Mouse (Mus musculus) stomach, embryonic 16.5 days (tissue): ENCODE measurements around the gene Pik3r2. TPM values are rescaled to one million over a fixed set of nuclear protein-coding genes. Genes with fewer than 3 reads are reported as not detected.

ENCODE experiments used
- ATAC-seq: fragments of 200-750 bp; cut with Nextera tagmentation; 2 replicates; pipeline ENCODE4 v1.8.0; 2017; ENCODE audit warnings: moderate number of reproducible peaks, moderate TSS enrichment; ENCODE audit not compliant: insufficient read depth, low FRiP score
- H3K27ac ChIP-seq: fragments of 300-500 bp; sonication (generic); 2 replicates; pipeline ENCODE4 v1.5.1; 2014; ENCODE audit warnings: low read length
- H3K27me3 ChIP-seq: fragments of 300-500 bp; sonication (generic); 2 replicates; pipeline ENCODE4 v1.6.1; 2014; ENCODE audit warnings: low read length, control low read depth, mixed read lengths; ENCODE audit not compliant: control insufficient read depth, insufficient read depth
- H3K36me3 ChIP-seq: fragments of 300-500 bp; sonication (generic); 2 replicates; pipeline ENCODE4 v1.6.1; 2014; ENCODE audit warnings: low read length; ENCODE audit not compliant: control insufficient read depth, insufficient read depth
- H3K4me1 ChIP-seq: fragments of 300-500 bp; sonication (generic); 2 replicates; pipeline ENCODE4 v1.6.1; 2014; ENCODE audit warnings: low read length, control low read depth, mixed read lengths; ENCODE audit not compliant: control insufficient read depth, insufficient read depth
- H3K4me2 ChIP-seq: fragments of 300-500 bp; sonication (generic); 2 replicates; pipeline ENCODE4 v1.6.1; 2014; ENCODE audit warnings: low read depth, low read length, mixed read lengths
- H3K4me3 ChIP-seq: fragments of 300-500 bp; sonication (generic); replicated peaks from 2 replicates; pipeline ENCODE4 v1.5.1; 2014; ENCODE audit warnings: mild to moderate bottlenecking, low read length
- H3K9ac ChIP-seq: fragments of 300-500 bp; sonication (generic); 2 replicates; pipeline ENCODE4 v1.6.1; 2014; ENCODE audit warnings: low read length
- H3K9me3 ChIP-seq: fragments of 300-500 bp; sonication (generic); replicated peaks from 2 replicates; pipeline ENCODE4 v1.6.1; 2016; ENCODE audit warnings: low read length, control low read depth; ENCODE audit not compliant: control insufficient read depth
- WGBS: fragments of 180-500 bp; shearing (Covaris S2); extraction: QIAGEN DNeasy Blood & Tissue Kit; methylation state at CpG from one replicate; pipeline ENCODE4 v1.1.7; 2014; 5-methylcytosine and 5-hydroxymethylcytosine counted together
- polyA plus RNA-seq: library from polyadenylated mRNA; unstranded; fragments of >200 nt; fragmentation: Nextera tagmentation; extraction: Ambion mirVana; gene quantifications from 2 replicates; pipeline ENCODE4 v1.2.1, GENCODE M21; 2015

Gene Pik3r2
- polyA plus RNA-seq, 1 experiment from 2014 or later, result 57.6 TPM

GRCm38 (mm10) chr8:70765329-70765728, 11.2 kb downstream of the Pik3r2 start:
- peak overlapping the region; percentile 95 for H3K4me2 ChIP-seq
- H3K9ac ChIP-seq, result peak overlapping the region; percentile 80
- peak overlapping the region; percentile 59 for H3K4me3 ChIP-seq
- peaks cover 40% of the 10 kb centered on the region for H3K4me1 ChIP-seq
- no peaks in the 10 kb centered on the region for H3K9me3 ChIP-seq
- H3K27me3 ChIP-seq, result no peaks in the 10 kb centered on the region
- no peak for ATAC-seq
- H3K27ac ChIP-seq, result peak overlapping the region; percentile 90
- H3K36me3 ChIP-seq, result peaks cover 24% of the 10 kb centered on the region
- 65% methylated on average over 9 of the region's 9 CpGs for WGBS

- H3K4me2 ChIP-seq, result peak overlapping the region; percentile 95
- peak overlapping the region; percentile 90 for H3K27ac ChIP-seq
- no peaks in the 10 kb centered on the region for H3K9me3 ChIP-seq
- peaks cover 18% of the 10 kb centered on the region for H3K36me3 ChIP-seq
- no peak for ATAC-seq
- 83% methylated on average over 13 of the region's 13 CpGs for WGBS
- no peaks in the 10 kb centered on the region for H3K27me3 ChIP-seq
- H3K9ac ChIP-seq, result peak overlapping the region; percentile 31
- H3K4me1 ChIP-seq, result peaks cover 43% of the 10 kb centered on the region
- peak overlapping the region; percentile 59 for H3K4me3 ChIP-seq
Measured at GRCm38 (mm10) chr8:70764676-70765075, 11.8 kb downstream of the Pik3r2 start.

- Histone ChIP-seq H3K4me2 (0 out of 2 replicates have a peak overlapping the region, but pooled peaks have one; percentile 95), H3K9ac (0 out of 2 replicates have a peak overlapping the region, but pooled peaks have one; percentile 35), H3K4me3 (peak overlapping the region; percentile 59; the same call in 1 of the 2 replicates), H3K36me3 (peaks cover 13% of the 10 kb centered on the region), H3K9me3 (no peaks in the 10 kb centered on the region), H3K27ac (peak overlapping the region; percentile 90), H3K4me1 (peaks cover 45% of the 10 kb centered on the region), H3K27me3 (no peaks in the 10 kb centered on the region)
- 64% methylated on average over 8 of the region's 8 CpGs for WGBS
- ATAC-seq, result peak; percentile 23; the same call in 1 of the 2 replicates
Measured at GRCm38 (mm10) chr8:70764026-70764425, 12.5 kb downstream of the Pik3r2 start.

- Histone ChIP-seq H3K4me1 (peaks cover 47% of the 10 kb centered on the region), H3K9ac (no peak overlapping the region), H3K27ac (peak overlapping the region; percentile 74), H3K27me3 (no peaks in the 10 kb centered on the region), H3K36me3 (peaks cover 6% of the 10 kb centered on the region; the same call in 1 of the 2 replicates), H3K4me2 (0 out of 2 replicates have a peak overlapping the region, but pooled peaks have one; percentile 20), H3K4me3 (no peak overlapping the region), H3K9me3 (no peaks in the 10 kb centered on the region)
- no peak for ATAC-seq
- WGBS, result 2% methylated on average over 3 of the region's 3 CpGs
Measured at GRCm38 (mm10) chr8:70763354-70763753, 13.2 kb downstream of the Pik3r2 start.

- WGBS, result 60% methylated on average over 1 of the region's 1 CpGs
- H3K4me3 ChIP-seq, result no peak overlapping the region
Measured at GRCm38 (mm10) chr8:70762118-70762517, 14.4 kb downstream of the Pik3r2 start.

GRCm38 (mm10) chr8:70760775-70761406, 15.6 kb downstream of the Pik3r2 start, which contains the start of gene Mpv17l2:
TSS of gene Mpv17l2 (minus strand) at chr8:70760946.
- H3K4me1 ChIP-seq, result peaks cover 37% of the 10 kb centered on the region
- H3K4me2 ChIP-seq, result peak within 1 kb of the TSS; percentile 89
- peak; percentile 94 for ATAC-seq
- under 1% methylated on average over 55 of the region's 55 CpGs for WGBS
- H3K9me3 ChIP-seq, result no peaks in the 10 kb centered on the region
- H3K36me3 ChIP-seq, result peaks cover 7% of the 10 kb centered on the region; the same call in 1 of the 2 replicates
- H3K9ac ChIP-seq, result peak within 1 kb of the TSS; percentile 80
- H3K27me3 ChIP-seq, result no peaks in the 10 kb centered on the region
- H3K4me3 ChIP-seq, result peak within 1 kb of the TSS; percentile 60
- H3K27ac ChIP-seq, result peak within 1 kb of the TSS; percentile 83

More at GRCm38 (mm10) chr8:70762118-70762517, 14.4 kb downstream of the Pik3r2 start:
- Histone ChIP-seq H3K27me3 (no peaks in the 10 kb centered on the region), H3K9me3 (no peaks in the 10 kb centered on the region), H3K4me1 (peaks cover 46% of the 10 kb centered on the region), H3K27ac (peak overlapping the region; percentile 83; the same call in 1 of the 2 replicates), H3K36me3 (no peaks in the 10 kb centered on the region), H3K9ac (no peak overlapping the region), H3K4me2 (no peak overlapping the region)
- no peak for ATAC-seq

GRCm38 (mm10) chr8:70760350-70760749, 16.2 kb downstream of the Pik3r2 start:
- H3K27me3 ChIP-seq, result no peaks in the 10 kb centered on the region
- peak overlapping the region; percentile 60 for H3K4me3 ChIP-seq
- H3K9ac ChIP-seq, result peak overlapping the region; percentile 80
- H3K27ac ChIP-seq, result peak overlapping the region; percentile 73
- peaks cover 37% of the 10 kb centered on the region for H3K4me1 ChIP-seq
- 1% methylated on average over 22 of the region's 22 CpGs for WGBS
- peaks cover 7% of the 10 kb centered on the region; the same call in 1 of the 2 replicates for H3K36me3 ChIP-seq
- ATAC-seq, result no peak
- H3K4me2 ChIP-seq, result peak overlapping the region; percentile 89
- no peaks in the 10 kb centered on the region for H3K9me3 ChIP-seq

GRCm38 (mm10) chr8:70758616-70759561, 17.6 kb downstream of the Pik3r2 start:
- WGBS, result 58% methylated on average over 19 of the region's 19 CpGs
- H3K27me3 ChIP-seq, result no peaks in the 10 kb centered on the region
- peak overlapping the region; percentile 33; the same call in 1 of the 2 replicates for H3K9ac ChIP-seq
- H3K4me1 ChIP-seq, result peaks cover 32% of the 10 kb centered on the region
- no peak overlapping the region; the same call in 1 of the 2 replicates for H3K27ac ChIP-seq
- H3K9me3 ChIP-seq, result no peaks in the 10 kb centered on the region
- H3K36me3 ChIP-seq, result peaks cover 7% of the 10 kb centered on the region; the same call in 1 of the 2 replicates
- no peak for ATAC-seq
- H3K4me3 ChIP-seq, result no peak overlapping the region
- no peak overlapping the region for H3K4me2 ChIP-seq
